Mouse (Mus musculus): ENCODE measurements around the gene Btnl9. TPM values are rescaled to one million over a fixed set of nuclear protein-coding genes. Genes with fewer than 3 reads are reported as not detected.

The Btnl9 gene
- polyA plus RNA-seq (2014; fragmentation: Illumina TruSeq; extraction: RNeasy Lipid Tissue Mini Kit (QIAGEN cat#74804); ENCODE audit: low read depth, low replicate concordance) = 21.1 TPM

DNA sequence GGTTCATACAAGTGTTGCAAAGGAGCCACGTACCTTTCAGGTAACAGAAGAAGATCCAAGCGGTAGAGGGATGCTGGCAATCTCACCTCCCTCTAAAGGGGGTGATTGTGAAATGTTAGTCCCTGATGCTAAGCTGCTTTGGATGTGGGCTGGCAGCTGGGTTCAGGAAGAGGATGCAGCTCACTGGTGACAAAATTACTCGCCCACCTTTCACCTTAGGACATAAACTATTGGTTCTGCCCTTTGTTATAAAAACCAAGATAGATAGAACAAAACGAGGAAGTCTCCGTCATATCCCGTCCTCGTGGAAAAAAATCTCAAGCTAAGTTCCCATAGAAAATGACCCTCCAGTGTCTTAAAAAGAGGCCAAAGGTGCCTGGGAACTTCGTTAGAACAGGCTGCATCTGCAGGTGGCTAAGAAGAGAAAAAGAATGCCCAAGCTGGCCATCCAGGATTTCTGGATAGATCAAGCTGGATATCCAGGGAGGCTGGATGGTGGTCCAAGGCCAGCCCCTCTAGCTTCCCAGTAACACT is at the start of gene Btnl9:
TSS of gene Btnl9 (minus strand) at position 205 of the 534 bp plus-strand sequence.

DNA sequence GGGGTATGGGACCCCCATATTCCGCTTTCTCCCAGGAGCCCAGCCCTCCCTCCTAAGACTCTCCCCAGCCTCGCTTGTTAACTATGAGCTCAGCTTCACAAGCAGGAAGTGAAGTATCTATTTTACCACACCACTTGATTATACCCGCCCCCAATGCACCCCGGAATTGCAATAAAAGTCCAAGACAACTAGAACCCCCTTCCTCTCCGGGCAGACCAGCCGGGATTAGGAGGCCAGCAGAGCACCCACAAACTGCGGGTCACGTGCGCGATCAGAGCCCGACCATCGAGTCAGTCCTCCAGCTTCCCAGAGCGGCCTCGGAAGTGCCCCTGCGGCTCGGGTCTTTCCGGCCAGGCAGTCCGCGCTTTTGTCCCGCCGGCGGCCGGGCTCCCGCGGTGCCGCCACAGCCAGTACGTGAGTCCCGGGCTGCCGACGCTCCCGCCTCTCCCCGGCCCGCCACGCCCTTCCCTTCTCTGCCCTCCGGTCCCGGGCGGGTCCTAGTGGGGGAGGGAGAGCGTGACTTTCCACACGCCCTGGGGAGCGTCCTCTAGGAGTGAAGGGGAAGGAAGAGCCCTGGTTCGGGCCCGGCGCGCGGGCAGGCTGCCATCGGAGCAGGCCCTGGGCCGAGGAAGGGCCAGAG is 16.3 kb upstream of the Btnl9 start, which contains the start of gene Zfp62:
TSS of gene Zfp62 (plus strand) at position 164 of the 640 bp plus-strand sequence.

DNA sequence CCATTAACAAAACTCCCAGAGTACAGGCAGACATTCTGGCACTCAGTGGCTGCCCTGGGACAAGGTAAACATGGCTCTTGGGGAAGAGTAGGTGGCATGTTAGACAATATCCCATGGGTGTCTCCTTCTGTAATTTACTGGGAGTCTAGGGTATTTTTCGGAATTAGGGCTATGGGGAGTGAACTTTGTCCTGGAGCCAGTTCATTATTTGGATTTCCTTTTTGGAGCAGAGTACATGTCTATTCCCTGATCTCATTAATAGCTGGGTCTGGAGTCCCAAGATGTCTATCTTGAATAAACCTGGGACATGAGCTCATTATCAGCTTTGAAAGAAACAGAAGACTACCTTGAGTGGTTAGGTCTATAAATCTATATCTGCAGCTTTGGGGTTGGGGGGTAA is 32.9 kb downstream of the Btnl9 start, which contains the start of gene Olfr1394:
TSS of gene Olfr1394 (plus strand) at position 301 of the 400 bp plus-strand sequence.

DNA sequence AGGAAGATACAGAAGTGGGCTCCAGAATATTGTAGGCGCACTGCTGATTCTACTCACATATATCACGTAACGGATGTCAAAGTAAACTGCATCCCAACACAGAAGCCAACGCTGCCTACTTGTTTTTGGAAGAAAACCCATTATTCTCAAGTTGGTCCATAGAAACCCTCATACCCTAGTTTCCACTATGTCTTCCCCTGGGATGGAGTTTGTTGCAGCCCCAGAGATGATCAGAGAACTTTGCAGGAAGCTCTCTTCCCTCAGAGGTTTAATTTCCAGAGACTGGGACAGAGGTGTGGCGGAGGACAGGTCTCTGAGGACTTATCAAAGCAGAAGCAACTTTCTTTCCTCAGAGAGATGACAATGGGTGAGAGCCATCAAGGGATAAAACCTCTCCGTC is 45.0 kb downstream of the Btnl9 start, which contains the start of gene Olfr1395:
TSS of gene Olfr1395 (plus strand) at position 301 of the 400 bp plus-strand sequence.

Other genes with a start within 250 kb of the Btnl9 start
- gene Psme2b, start 241.0 kb downstream of the Btnl9 start, polyA plus RNA-seq (2014; fragmentation: Illumina TruSeq; extraction: RNeasy Lipid Tissue Mini Kit (QIAGEN cat#74804); ENCODE audit: low read depth, low replicate concordance) = 2.4 TPM
- 0.92 TPM for gene Olfr56, start 208.3 kb downstream of the Btnl9 start, polyA plus RNA-seq (2014; fragmentation: Illumina TruSeq; extraction: RNeasy Lipid Tissue Mini Kit (QIAGEN cat#74804); ENCODE audit: low read depth, low replicate concordance)
- 1.5 TPM for gene 9930111J21Rik1, start 207.8 kb downstream of the Btnl9 start, polyA plus RNA-seq (2014; fragmentation: Illumina TruSeq; extraction: RNeasy Lipid Tissue Mini Kit (QIAGEN cat#74804); ENCODE audit: low read depth, low replicate concordance)
- gene Gm12185, start 194.9 kb downstream of the Btnl9 start, polyA plus RNA-seq (2014; fragmentation: Illumina TruSeq; extraction: RNeasy Lipid Tissue Mini Kit (QIAGEN cat#74804); ENCODE audit: low read depth, low replicate concordance) = 0.30 TPM
- 9.5 TPM for gene Tgtp1, start 193.0 kb downstream of the Btnl9 start, polyA plus RNA-seq (2014; fragmentation: Illumina TruSeq; extraction: RNeasy Lipid Tissue Mini Kit (QIAGEN cat#74804); ENCODE audit: low read depth, low replicate concordance)
- gene 9930111J21Rik2, start 135.9 kb downstream of the Btnl9 start, polyA plus RNA-seq (2014; fragmentation: Illumina TruSeq; extraction: RNeasy Lipid Tissue Mini Kit (QIAGEN cat#74804); ENCODE audit: low read depth, low replicate concordance) = 4.0 TPM
- gene Tgtp2, start 123.0 kb downstream of the Btnl9 start, polyA plus RNA-seq (2014; fragmentation: Illumina TruSeq; extraction: RNeasy Lipid Tissue Mini Kit (QIAGEN cat#74804); ENCODE audit: low read depth, low replicate concordance) = 14.4 TPM
- 10.8 TPM for gene Ifi47, start 110.6 kb downstream of the Btnl9 start, polyA plus RNA-seq (2014; fragmentation: Illumina TruSeq; extraction: RNeasy Lipid Tissue Mini Kit (QIAGEN cat#74804); ENCODE audit: low read depth, low replicate concordance)
- 0.45 TPM for gene Olfr1396, start 72.3 kb downstream of the Btnl9 start, polyA plus RNA-seq (2014; fragmentation: Illumina TruSeq; extraction: RNeasy Lipid Tissue Mini Kit (QIAGEN cat#74804); ENCODE audit: low read depth, low replicate concordance)
- not detected for gene Olfr1395, start 44.9 kb downstream of the Btnl9 start, polyA plus RNA-seq (2014; fragmentation: Illumina TruSeq; extraction: RNeasy Lipid Tissue Mini Kit (QIAGEN cat#74804); ENCODE audit: low read depth, low replicate concordance)
- not detected for gene Olfr1394, start 32.8 kb downstream of the Btnl9 start, polyA plus RNA-seq (2014; fragmentation: Illumina TruSeq; extraction: RNeasy Lipid Tissue Mini Kit (QIAGEN cat#74804); ENCODE audit: low read depth, low replicate concordance)
- 16.9 TPM for gene Zfp62, start 16.1 kb upstream of the Btnl9 start, polyA plus RNA-seq (2014; fragmentation: Illumina TruSeq; extraction: RNeasy Lipid Tissue Mini Kit (QIAGEN cat#74804); ENCODE audit: low read depth, low replicate concordance)
- 47.8 TPM for gene Mgat1, start 57.0 kb upstream of the Btnl9 start, polyA plus RNA-seq (2014; fragmentation: Illumina TruSeq; extraction: RNeasy Lipid Tissue Mini Kit (QIAGEN cat#74804); ENCODE audit: low read depth, low replicate concordance)
- 0.10 TPM for gene Olfr1393, start 91.1 kb upstream of the Btnl9 start, polyA plus RNA-seq (2014; fragmentation: Illumina TruSeq; extraction: RNeasy Lipid Tissue Mini Kit (QIAGEN cat#74804); ENCODE audit: low read depth, low replicate concordance)
- gene Olfr1392, start 98.1 kb upstream of the Btnl9 start, polyA plus RNA-seq (2014; fragmentation: Illumina TruSeq; extraction: RNeasy Lipid Tissue Mini Kit (QIAGEN cat#74804); ENCODE audit: low read depth, low replicate concordance) = 0.11 TPM
- gene Olfr10, start 117.6 kb upstream of the Btnl9 start, polyA plus RNA-seq (2014; fragmentation: Illumina TruSeq; extraction: RNeasy Lipid Tissue Mini Kit (QIAGEN cat#74804); ENCODE audit: low read depth, low replicate concordance) = not detected
- not detected for gene Olfr1391, start 135.6 kb upstream of the Btnl9 start, polyA plus RNA-seq (2014; fragmentation: Illumina TruSeq; extraction: RNeasy Lipid Tissue Mini Kit (QIAGEN cat#74804); ENCODE audit: low read depth, low replicate concordance)
- not detected for gene Olfr1390, start 148.0 kb upstream of the Btnl9 start, polyA plus RNA-seq (2014; fragmentation: Illumina TruSeq; extraction: RNeasy Lipid Tissue Mini Kit (QIAGEN cat#74804); ENCODE audit: low read depth, low replicate concordance)
- not detected for gene Olfr1389, start 235.9 kb upstream of the Btnl9 start, polyA plus RNA-seq (2014; fragmentation: Illumina TruSeq; extraction: RNeasy Lipid Tissue Mini Kit (QIAGEN cat#74804); ENCODE audit: low read depth, low replicate concordance)
- gene Olfr1388, start 249.5 kb upstream of the Btnl9 start, polyA plus RNA-seq (2014; fragmentation: Illumina TruSeq; extraction: RNeasy Lipid Tissue Mini Kit (QIAGEN cat#74804); ENCODE audit: low read depth, low replicate concordance) = 0.10 TPM